Mouse (Mus musculus) induced T-regulatory cell, adult 2 months (primary cell): ENCODE measurements at regions not wholly inside any gene's neighbourhood (a gene's known extent, or its start where the extent isn't known, plus 50 kb on each side); places are given as distances from the start of the nearest gene placed in this dataset.

Source experiments
- DNase-seq: peaks from one replicate; pipeline ENCODE4 v3.0.0-alpha.2; 2012; ENCODE audit warnings: low read depth

- DNase-seq: no peak
These were observed 52.9 kb upstream of the Errfi1 start for GRCm38 (mm10) chr4:150800774-150801173.

DNA sequence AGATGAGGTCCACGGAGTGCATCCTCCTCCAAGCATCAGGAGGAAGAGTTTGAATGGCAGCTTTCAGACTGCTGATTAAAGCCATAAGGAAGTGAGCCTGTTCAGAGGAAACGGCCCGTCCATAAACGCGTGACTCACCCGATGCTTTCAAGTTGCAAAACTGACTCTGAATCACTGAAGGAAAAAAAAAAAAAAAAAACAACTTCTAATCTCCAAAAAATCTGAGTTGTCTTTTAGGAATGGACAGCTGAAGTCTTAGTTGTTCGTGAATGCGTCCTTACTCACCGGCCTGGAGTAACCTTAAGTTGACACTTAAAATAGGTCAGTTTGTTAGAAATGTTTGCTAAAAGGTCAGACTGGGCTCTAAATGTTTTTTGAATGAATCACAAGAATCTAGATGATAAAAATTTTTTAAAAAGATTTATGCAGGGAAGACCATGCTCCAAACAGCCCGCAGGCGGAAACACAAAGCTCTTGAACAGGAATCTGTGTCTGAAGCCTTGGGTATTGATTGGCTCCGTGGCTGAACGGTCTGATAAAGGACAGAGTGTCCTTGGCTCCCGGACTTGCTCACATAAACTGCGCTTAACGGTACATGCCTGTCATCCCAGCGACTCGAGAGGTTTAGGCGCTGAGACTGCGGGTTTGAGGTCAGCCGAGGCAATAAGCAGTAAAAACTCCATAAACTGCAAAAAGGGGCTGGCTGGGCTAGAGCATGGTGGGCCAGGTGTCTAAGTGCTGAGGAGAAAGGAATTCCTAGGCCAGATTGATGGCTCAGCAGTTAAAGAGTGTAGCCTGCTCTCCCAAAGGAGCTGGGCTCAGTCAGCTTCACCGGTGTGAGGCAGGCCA, 53.9 kb upstream of the Errfi1 start:
- DNase-seq: peak; percentile 83

- peak; percentile 93 for DNase-seq
These were observed 54.8 kb upstream of the Errfi1 start for GRCm38 (mm10) chr4:150798783-150799530.

- DNase-seq: no peak
These were observed 55.4 kb upstream of the Errfi1 start for GRCm38 (mm10) chr4:150798281-150798680.

DNA sequence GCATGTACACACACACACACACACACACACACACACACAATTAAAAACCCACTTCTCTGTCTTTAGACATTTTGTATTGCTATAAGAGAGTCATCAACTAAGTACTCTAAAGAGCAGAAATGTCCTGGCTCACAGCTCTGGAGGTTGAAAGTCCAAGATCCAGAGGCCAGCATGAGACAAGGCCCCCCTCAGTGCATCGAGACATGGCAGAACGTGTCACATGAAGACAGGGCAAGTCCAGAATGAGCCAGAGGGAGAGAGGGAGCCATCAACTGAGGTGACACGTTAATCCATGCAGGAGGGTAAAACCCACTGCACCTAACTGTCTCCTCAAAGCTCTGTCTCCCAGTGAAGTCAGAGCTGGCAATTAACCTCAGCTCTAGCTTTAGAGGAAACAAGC, 56.7 kb upstream of the Errfi1 start:
- no peak for DNase-seq

DNA sequence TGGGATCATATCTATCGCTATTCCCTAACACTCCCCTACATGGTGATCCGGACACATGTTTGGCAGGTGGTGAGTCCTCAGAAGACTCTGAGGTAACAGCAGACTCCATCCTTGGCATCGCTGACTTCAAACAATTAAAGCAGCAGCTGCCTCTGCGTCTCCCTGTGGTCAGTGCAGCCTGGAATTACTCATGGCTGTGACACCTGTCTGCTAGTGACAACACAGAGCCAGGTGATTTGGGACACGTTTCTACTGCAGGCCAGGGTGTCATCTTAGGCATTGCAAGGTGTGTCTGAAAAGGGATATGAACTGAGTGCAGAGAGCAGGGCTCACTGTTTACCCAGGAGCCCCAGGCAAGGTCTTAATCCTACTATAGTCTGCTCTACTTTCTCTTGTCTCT, 58.8 kb upstream of the Errfi1 start:
- no peak for DNase-seq

DNA sequence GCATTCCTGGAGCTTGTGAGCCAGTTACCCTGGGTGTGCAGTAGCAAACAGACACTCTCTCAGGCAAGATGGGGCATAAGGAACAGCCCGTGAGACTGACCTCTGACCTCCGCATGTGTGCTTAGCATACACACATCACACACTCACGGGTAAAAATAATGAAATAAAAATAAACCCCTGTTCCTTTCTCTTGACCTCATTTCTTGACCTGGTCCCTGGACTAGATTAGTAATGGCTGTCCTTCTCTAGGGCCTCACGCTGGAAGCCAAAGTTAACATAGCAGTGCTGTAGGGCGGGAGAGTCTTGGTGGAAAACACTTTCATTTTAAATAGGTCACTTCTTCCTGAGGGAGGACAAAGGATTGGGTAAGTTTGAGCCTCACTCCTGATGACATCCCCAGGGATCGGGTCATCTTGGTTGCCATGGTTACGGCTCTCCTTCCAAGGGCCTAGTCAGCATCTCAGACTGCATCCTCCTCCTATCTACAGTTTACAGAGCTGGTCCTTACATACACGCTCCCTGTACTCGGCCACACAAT, 59.4 kb upstream of the Errfi1 start:
- no peak for DNase-seq

GRCm38 (mm10) chr4:150793146-150793545, 60.6 kb upstream of the Errfi1 start:
- DNase-seq: no peak

DNA sequence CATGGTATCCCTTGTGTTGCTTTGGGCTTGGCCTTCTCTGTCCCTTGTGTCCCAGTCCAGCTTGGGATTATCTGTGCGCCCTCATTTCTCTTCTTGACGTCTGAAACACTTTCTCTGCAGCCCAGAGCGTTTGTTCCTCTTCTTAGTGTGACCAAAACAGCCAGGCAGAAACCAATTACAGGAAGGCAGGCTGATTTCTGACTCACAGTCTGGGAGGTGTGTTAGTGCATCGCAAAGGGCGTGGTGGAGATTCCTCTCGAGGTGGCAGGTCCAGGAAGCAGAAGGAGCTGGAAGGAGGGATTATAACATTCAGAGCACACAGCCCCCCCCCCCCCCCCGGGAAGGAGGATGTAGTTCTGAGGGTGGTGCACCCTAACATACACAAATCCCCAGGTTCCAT, 64.6 kb upstream of the Errfi1 start:
- no peak for DNase-seq

- DNase-seq: no peak
These were observed 66.6 kb upstream of the Errfi1 start for GRCm38 (mm10) chr4:150787113-150787512.

DNA sequence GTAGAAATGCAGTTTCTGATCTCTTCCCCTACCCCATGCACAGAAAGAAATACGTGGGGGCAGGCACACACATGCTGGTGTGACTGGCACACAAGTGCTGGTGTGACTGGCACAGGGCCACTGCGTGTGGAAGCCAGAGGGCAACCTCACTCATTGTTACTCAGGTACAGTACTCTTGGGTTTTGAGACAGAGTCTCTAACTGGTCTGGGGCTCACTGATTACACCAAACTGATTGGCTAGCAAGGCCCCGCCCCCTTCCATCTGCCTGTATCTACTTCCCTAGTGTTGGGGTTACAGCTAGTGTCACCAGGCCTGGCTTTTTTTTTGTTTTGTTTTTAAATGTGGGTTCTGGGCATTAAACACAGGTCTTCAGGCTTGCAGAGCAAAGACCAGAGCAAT, 67.1 kb upstream of the Errfi1 start:
- DNase-seq: no peak

DNA sequence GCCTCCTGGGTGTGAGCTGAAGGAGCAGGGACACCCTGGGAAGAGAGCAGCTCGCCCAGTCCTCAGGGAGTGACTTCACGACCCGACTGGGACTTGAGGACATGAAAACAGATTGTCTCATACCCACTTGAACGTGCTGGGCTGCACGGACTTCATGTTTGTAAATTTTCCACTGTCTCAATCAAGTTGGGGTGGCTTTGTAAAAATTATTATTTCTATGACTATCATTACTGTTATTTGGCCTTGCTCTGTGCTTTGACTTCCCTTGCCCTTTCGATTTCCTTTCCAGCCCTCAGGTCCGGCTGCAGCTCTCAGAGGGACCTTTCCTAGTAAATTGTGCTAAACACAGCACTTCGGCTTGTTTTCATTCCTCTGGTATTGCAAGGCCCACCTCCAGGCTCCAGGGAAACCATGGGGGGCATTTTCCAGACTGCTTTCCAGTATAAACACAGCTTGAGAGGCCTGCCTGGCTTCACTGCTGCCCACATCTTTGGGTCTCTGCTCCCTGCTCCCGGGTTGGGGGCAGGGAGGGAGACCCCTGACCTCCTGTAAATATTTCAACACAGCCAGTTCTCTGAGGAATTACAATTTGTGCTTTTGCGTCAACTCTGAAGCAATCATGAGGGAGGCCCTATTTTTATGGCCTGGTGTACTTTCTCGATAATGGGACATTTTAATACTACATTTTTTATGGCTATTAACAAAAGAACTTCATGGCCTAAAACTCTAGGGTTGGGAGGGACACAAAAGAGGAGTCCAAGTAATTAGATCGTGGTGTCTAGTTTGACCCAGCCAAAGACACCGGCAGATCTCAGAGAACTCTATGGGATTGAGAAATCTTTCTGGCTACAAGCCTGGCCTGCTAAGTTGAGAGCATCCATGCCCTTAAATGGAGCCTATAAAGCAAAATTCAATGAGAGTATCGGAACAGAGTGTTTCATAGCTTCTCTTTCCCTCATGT, 68.9 kb upstream of the Errfi1 start:
- DNase-seq: no peak

GRCm38 (mm10) chr4:150781304-150781703, 72.4 kb upstream of the Errfi1 start:
- no peak for DNase-seq

GRCm38 (mm10) chr4:150779340-150779739, 74.4 kb upstream of the Errfi1 start:
- no peak for DNase-seq

GRCm38 (mm10) chr4:150778683-150779082, 75.0 kb upstream of the Errfi1 start:
- no peak for DNase-seq

- DNase-seq: no peak
These were observed 77.8 kb upstream of the Errfi1 start for GRCm38 (mm10) chr4:150775695-150776521.

- DNase-seq: no peak
These were observed 78.4 kb upstream of the Errfi1 start for GRCm38 (mm10) chr4:150775281-150775680.

DNA sequence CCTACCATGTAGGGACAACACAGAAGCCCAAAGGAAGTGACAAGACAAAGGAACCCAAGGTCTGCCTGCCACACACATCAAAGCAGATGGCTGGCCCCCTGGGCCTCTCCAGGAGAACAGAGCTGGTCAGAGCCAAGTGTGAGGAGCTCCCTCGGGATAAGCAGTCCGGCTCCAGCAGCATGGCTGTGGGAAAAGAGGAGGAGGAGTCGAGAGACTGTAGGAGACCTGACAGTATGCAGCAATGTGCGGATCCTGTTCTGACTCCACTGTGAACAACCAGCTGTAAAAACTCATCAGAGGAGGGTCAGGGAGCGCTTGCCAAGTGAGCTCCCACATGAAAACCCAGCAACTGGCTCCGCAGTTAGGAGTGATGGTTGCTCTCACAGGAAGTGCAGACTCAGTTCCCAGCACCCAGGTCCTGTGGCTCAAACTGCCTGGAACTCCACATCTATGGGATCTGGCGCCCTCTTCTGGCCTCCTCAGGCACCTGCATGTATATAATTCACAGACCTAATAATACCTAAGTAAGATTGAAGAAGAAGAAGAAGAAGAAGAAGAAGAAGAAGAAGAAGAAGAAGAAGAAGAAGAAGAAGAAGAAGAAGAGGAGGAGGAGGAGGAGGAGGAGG, 79.3 kb upstream of the Errfi1 start:
- peak; percentile 44 for DNase-seq

GRCm38 (mm10) chr4:150771922-150772651, 81.6 kb upstream of the Errfi1 start:
- no peak for DNase-seq

DNA sequence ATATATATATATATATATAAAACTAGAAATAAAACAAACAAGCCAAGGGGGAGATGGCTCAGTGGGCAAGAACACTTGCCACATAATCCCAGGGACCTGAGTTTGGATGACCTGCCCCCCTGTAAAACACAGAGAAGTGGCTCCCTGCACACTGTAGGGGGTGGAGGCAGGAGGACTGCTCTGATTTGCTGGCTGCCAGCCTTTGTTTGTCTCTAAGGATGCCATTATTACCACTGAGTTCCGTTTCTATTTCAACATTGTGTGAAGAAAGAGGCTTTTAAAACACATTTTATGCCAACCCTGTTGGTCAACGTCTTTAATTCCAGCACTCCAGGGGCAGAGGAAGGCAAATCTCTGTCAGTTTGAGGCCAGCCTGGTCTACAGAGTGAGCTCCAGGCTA, 82.2 kb upstream of the Errfi1 start:
- DNase-seq: no peak
